Comparison of ENCODE assay signal across 10 mouse cellular contexts in the genomic region with DNA sequence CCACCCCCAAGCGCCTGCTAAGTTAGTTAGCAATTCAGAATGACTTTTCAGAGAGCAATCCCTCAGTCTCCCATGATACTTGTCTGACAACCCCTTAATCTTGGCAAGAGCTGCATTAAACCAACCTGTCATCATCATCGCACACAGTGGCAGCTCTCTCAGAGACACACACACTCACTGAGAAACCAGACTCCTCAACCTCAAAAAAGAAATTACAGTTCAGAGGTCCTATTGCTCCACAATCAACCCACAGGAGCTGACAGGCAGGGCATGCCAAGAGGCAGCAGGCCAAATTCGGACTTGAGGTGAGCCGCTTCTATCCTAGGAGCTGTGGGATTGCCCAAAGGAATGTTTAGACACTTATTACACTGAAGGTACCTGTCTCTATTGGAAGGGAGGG.
DNase-seq lines count a peak whose midpoint lies in the region; ATAC-seq and TF ChIP-seq lines count a peak whose summit lies in the region.
"Had no signal": no experiment of that assay in that cellular context is flagged by ENCODE, and none has a peak within 500 bp of the region (broad histone marks: within the 10 kb centered on the region; RNA-seq: fewer than 3 reads in every experiment).

No protein-coding gene starts in this region.

- no peaks in the 10 kb centered on the region for H3K79me2 ChIP-seq in heart, adult 2 months (replicated peaks; ENCODE audit: control insufficient read depth, insufficient read depth, low read length)
- H3K79me2 ChIP-seq in liver, adult 2 months (ENCODE audit: control insufficient read depth, insufficient read depth, low read length), result no peaks in the 10 kb centered on the region

- no peaks in the 10 kb centered on the region for H3K36me3 ChIP-seq in heart, adult 2 months (ENCODE audit: control insufficient read depth, insufficient read depth, low read length)
- H3K36me3 ChIP-seq in liver, adult 2 months (ENCODE audit: control insufficient read depth, insufficient read depth, low read length), result no peaks in the 10 kb centered on the region
- H3K36me3 ChIP-seq in forebrain, postnatal 0 days (ENCODE audit: insufficient read depth), result no peaks in the 10 kb centered on the region
- H3K36me3 ChIP-seq: liver, embryonic 15.5 days had no signal

- no peaks in the 10 kb centered on the region for H3K27me3 ChIP-seq in heart, adult 2 months (ENCODE audit: control insufficient read depth, insufficient read depth, low read length)
- no peaks in the 10 kb centered on the region; the same call in 1 of the 2 replicates for H3K27me3 ChIP-seq in liver, adult 2 months (ENCODE audit: control insufficient read depth, insufficient read depth, low read length)
- H3K27me3 ChIP-seq in forebrain, postnatal 0 days (ENCODE audit: insufficient read depth, low read length), result no peaks in the 10 kb centered on the region
- H3K27me3 ChIP-seq: liver, embryonic 15.5 days had no signal

- no peak overlapping the region for H3K9ac ChIP-seq in heart, adult 2 months (ENCODE audit: low read depth, low read length)
- H3K9ac ChIP-seq in liver, adult 2 months (ENCODE audit: low read depth, low read length), result no peak overlapping the region
- H3K9ac ChIP-seq in forebrain, postnatal 0 days, result no peak overlapping the region
- H3K9ac ChIP-seq: liver, embryonic 15.5 days had no signal

- no peak overlapping the region for H3K27ac ChIP-seq in heart, adult 2 months
- no peak overlapping the region for H3K27ac ChIP-seq in liver, adult 2 months (replicated peaks; ENCODE audit: insufficient read depth, low read depth, low read length)
- 0 out of 2 replicates have a peak overlapping the region, but pooled peaks have one; percentile 35 for H3K27ac ChIP-seq in forebrain, postnatal 0 days (ENCODE audit: low read depth, low read length)
- H3K27ac ChIP-seq: liver, embryonic 15.5 days had no signal

- H3K4me3 ChIP-seq in heart, adult 2 months, result no peak overlapping the region
- no peak overlapping the region for H3K4me3 ChIP-seq in liver, adult 2 months (ENCODE audit: insufficient read depth, low read depth, low read length)
- no peak overlapping the region for H3K4me3 ChIP-seq in forebrain, postnatal 0 days (ENCODE audit: low read depth, low read length)
- H3K4me3 ChIP-seq: liver, embryonic 15.5 days had no signal

- 41% methylated on average over 4 of the region's 4 CpGs for WGBS in heart, adult 2 months
- 38% methylated on average over 4 of the region's 4 CpGs for WGBS in liver, adult 2 months
- 39% methylated on average over 4 of the region's 4 CpGs for WGBS in forebrain, postnatal 0 days

- no peak for TF ChIP-seq POLR2A in heart, adult 2 months (IDR thresholded peaks at IDR 0.05; ENCODE audit: insufficient read depth, low read depth, low read length)
- TF ChIP-seq POLR2A in liver, adult 2 months (IDR thresholded peaks at IDR 0.05; ENCODE audit: extremely low read depth, insufficient read depth, low read length), result no peak
- no peak for TF ChIP-seq POLR2A in brain, embryonic 14.5 days (IDR thresholded peaks at IDR 0.05; ENCODE audit: borderline replicate concordance, extremely low read depth, insufficient read depth, insufficient read length, poor library complexity, severe bottlenecking)

- H3K9me3 ChIP-seq in forebrain, postnatal 0 days (ENCODE audit: low read length), result peaks cover 5% of the 10 kb centered on the region; the same call in 1 of the 2 replicates
- H3K9me3 ChIP-seq: liver, embryonic 15.5 days had no signal

- peak; percentile 79; the same call in 1 of the 2 replicates for ATAC-seq in forebrain, postnatal 0 days

- no peaks in the 10 kb centered on the region for H3K4me1 ChIP-seq in heart, adult 2 months (ENCODE audit: control insufficient read depth, insufficient read depth, low read length)
- no peaks in the 10 kb centered on the region for H3K4me1 ChIP-seq in liver, adult 2 months (ENCODE audit: control insufficient read depth, insufficient read depth, low read length)
- no peaks in the 10 kb centered on the region for H3K4me1 ChIP-seq in forebrain, postnatal 0 days (ENCODE audit: insufficient read depth)
- H3K4me1 ChIP-seq: liver, embryonic 15.5 days had no signal

- no peak for TF ChIP-seq CTCF in heart, adult 2 months (IDR thresholded peaks at IDR 0.05)
- TF ChIP-seq CTCF in liver, adult 2 months (IDR thresholded peaks at IDR 0.05; ENCODE audit: low read depth, low read length), result no peak
- no peak for TF ChIP-seq CTCF in brain, embryonic 14.5 days (IDR thresholded peaks at IDR 0.05; ENCODE audit: borderline replicate concordance, extremely low read depth, insufficient read depth, insufficient read length)
- no peak for TF ChIP-seq CTCF in forebrain, postnatal 0 days (IDR thresholded peaks at IDR 0.05; ENCODE audit: low read depth)

- no peak overlapping the region for H3K4me2 ChIP-seq in forebrain, postnatal 0 days (ENCODE audit: low read depth)
- H3K4me2 ChIP-seq: liver, embryonic 15.5 days had no signal

- intact Hi-C loops in heart, adult 2 months (cut with DNase I), result no loop called here
- intact Hi-C loops in heart, postnatal 25 days (cut with DNase I), result no loop called here

- no peak for TF ChIP-seq EP300 in heart, adult 2 months (IDR thresholded peaks at IDR 0.05; ENCODE audit: insufficient read depth, low read depth, low read length)

- DNase-seq in heart, adult 2 months, result peak; percentile 18 to 23
- no peak for DNase-seq in heart, postnatal 25 days (ENCODE audit: low spot score)
- peak; percentile 68 for DNase-seq in liver, adult 2 months (ENCODE audit: extremely low read depth, low read depth, low spot score)
- no peak for DNase-seq in liver
- peak; percentile 63 for DNase-seq in brain, embryonic 14.5 days (ENCODE audit: low read depth)
- peak; percentile 29 for DNase-seq in forebrain, postnatal 0 days
- no peak for DNase-seq in right cerebral cortex, adult 18-20 months
- DNase-seq: right cerebral cortex, postnatal 14 days; thymus, postnatal 4 days had no signal

Comparison
In these comparisons a context has a peak if more than half of its experiments do, and no peak if none do; other contexts are left out.
1. DNase-seq: peak in heart, adult 2 months (2 of 2), liver, adult 2 months (single experiment), brain, embryonic 14.5 days (single experiment) and forebrain, postnatal 0 days (single experiment); none in heart, postnatal 25 days (single experiment), liver (single experiment) and right cerebral cortex, adult 18-20 months (single experiment).